In the genomic region with DNA sequence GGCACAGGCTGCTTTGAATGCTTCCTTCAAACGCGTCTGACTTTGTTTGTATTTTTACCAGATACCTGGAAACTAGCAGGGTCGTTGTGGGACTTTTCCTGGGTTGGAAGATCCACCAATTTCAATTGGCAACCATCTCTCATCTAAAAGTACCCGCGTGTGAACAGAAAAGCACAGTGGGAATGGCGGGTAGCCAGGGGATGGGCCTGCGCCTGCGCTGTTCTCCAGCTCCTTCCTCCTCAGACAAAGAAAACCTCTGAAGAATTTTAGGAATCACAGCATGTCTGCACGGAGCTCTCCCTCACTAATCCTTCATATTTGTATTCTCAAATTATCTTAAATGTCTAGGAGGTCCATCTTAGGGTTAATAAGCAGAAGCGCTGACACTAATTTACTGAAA, we compare ENCODE assay signal across 13 mouse cellular contexts. TPM values are rescaled to one million over a fixed set of nuclear protein-coding genes. Genes with fewer than 3 reads are reported as not detected.
DNase-seq lines count a peak whose midpoint lies in the region; TF ChIP-seq lines count a peak whose summit lies in the region.
"Had no signal": no experiment of that assay in that cellular context is flagged by ENCODE, and none has a peak within 500 bp of the region (broad histone marks: within the 10 kb centered on the region; RNA-seq: fewer than 3 reads in every experiment).

No protein-coding gene starts in this region.

- no peak for TF ChIP-seq CTCF in gastrocnemius, adult 2 months (IDR thresholded peaks at IDR 0.05)
- no peak for TF ChIP-seq CTCF in left cerebral cortex, adult 2 months (IDR thresholded peaks at IDR 0.05)

- no peak for DNase-seq in gastrocnemius, adult 2 months
- DNase-seq in gastrocnemius, postnatal 36 days = no peak
- peak in 1 of 2 experiments; percentile 13 for DNase-seq in left cerebral cortex, adult 2 months (ENCODE audit: extremely low spot score in 1 of 2, low spot score in 2 of 2)
- DNase-seq in left cerebral cortex, postnatal 14 days (ENCODE audit: low spot score in 2 of 2) = no peak
- DNase-seq in brain, adult 2 months (ENCODE audit: low read depth, low spot score) = peak; percentile 33
- DNase-seq in retina, embryonic 14.5 days (ENCODE audit: low spot score) = peak; percentile 23
- DNase-seq in liver = no peak
- no peak for DNase-seq in heart, adult 9 months (ENCODE audit: low spot score in 2 of 2)
- DNase-seq: adrenal gland, postnatal 25 days; cerebellum, adult 9-10 months; heart, postnatal 14 days; thymus, adult 2 months had no signal

- no peak overlapping the region for H3K27ac ChIP-seq in gastrocnemius, adult 2 months
- no peak overlapping the region for H3K27ac ChIP-seq in left cerebral cortex, adult 2 months
- H3K27ac ChIP-seq: neural tube, embryonic 13.5 days had no signal

- intact Hi-C loops in gastrocnemius, adult 2 months (cut with DNase I) = no loop called here
- intact Hi-C loops in gastrocnemius, postnatal 36 days (cut with DNase I) = no loop called here
- intact Hi-C loops in left cerebral cortex, adult 2 months (cut with DNase I) = no loop called here
- intact Hi-C loops in left cerebral cortex, postnatal 14 days (cut with DNase I) = no loop called here

- H3K4me3 ChIP-seq in gastrocnemius, adult 2 months = peak overlapping the region; percentile 32
- H3K4me3 ChIP-seq in left cerebral cortex, adult 2 months = peak overlapping the region; percentile 8; the same call in 1 of the 2 replicates
- H3K4me3 ChIP-seq: neural tube, embryonic 13.5 days had no signal

RNA-seq across cellular contexts. Expression of a gene that starts 54.6 kb away (rescaled TPM):
- total RNA-seq in gastrocnemius, adult 2 months (2021) = 1 to 10 TPM; 4.2 to 9.2 TPM
- total RNA-seq in gastrocnemius, postnatal 36 days (2021) = 1 to 10 TPM; 2.5 to 6.4 TPM
- not detected for total RNA-seq in left cerebral cortex, adult 2 months (2021)
- total RNA-seq in left cerebral cortex, postnatal 14 days (2021) = not detected

Comparison
In these comparisons a context has a peak if more than half of its experiments do, and no peak if none do; other contexts are left out.
1. DNase-seq: peak in brain, adult 2 months (single experiment) and retina, embryonic 14.5 days (single experiment); none in gastrocnemius, adult 2 months (single experiment), gastrocnemius, postnatal 36 days (0 of 2), left cerebral cortex, postnatal 14 days (0 of 2), liver (single experiment) and heart, adult 9 months (0 of 2).